Mouse (Mus musculus) gastrocnemius, postnatal 25 days (tissue): ENCODE measurements at regions not wholly inside any gene's neighbourhood (a gene's known extent, or its start where the extent isn't known, plus 50 kb on each side); places are given as distances from the start of the nearest gene placed in this dataset.

Source experiments
- DNase-seq: peaks from one replicate; pipeline ENCODE4 v3.0.0; 2022

DNA sequence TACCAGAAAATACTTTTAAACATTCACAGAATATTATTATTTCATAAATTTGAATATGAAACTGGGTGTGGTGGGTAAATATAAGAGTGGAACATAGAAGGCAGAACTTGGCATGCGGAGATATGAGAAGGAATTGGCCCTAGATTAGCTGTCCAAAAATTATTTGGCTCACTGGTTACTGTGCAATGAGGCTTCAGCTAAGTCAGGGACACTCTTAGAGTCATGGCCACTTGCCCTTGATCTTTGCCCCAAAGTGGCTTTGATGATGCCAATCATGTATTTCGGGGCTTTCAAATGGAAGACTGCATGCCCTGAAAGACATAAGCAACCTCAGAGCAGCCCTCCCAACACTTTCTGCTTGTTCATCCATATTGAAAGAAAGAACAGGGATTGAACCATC lies 76.9 kb downstream of the Pxdc1 start:
- DNase-seq = no peak

DNA sequence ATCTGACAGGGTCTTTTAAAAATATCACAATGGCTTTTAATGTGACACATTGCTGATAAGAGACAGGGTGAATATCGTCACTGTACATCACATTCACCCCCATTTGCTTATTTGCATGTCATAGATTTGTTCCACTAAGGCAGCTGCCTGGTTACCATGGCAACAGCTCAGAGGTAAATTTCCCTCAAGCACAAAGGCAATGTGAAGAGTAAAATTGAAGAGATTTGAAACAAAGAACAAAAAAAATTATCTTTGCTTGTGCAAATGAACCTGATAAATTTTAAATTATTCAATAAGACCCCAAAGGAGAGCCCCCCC lies 77.3 kb downstream of the Pxdc1 start:
- DNase-seq = no peak

DNA sequence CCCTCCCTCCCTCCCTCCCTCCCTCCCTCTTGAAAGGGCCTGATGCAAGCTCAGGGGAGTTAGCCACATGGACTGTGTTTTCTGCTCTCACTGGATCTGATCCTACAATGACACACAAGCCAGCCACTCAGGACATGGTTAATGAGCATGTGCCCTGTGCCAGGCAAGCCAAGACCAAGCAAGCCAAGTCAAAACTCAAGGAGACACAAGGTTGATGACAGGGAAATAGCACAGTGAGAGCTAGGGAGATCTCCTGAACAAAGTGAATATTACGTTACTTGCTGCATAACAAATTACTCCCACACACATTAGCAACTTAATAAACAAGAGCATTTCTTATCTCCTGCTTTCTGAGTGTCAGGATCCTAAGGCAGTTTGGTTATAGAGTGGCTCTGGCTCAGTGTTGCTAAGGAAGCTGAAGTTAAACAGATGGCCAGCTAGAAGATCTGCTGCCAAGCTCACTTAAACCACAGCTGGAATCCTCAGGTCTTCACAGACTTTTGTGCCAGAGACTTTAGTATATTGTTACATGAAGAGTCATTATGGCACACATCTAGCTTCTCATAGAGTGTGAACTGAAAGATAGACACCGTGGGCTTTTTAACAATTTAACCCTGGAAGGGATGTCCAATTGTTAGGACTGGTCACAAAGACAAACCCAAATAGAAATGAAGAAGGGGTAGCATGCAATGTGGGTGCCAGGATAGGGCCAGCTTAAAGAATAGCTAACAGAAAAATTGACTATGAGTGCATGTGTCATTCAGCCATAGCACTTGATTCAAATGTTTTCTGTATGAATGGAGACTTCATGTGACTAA lies 77.9 kb downstream of the Pxdc1 start:
- DNase-seq = no peak

DNA sequence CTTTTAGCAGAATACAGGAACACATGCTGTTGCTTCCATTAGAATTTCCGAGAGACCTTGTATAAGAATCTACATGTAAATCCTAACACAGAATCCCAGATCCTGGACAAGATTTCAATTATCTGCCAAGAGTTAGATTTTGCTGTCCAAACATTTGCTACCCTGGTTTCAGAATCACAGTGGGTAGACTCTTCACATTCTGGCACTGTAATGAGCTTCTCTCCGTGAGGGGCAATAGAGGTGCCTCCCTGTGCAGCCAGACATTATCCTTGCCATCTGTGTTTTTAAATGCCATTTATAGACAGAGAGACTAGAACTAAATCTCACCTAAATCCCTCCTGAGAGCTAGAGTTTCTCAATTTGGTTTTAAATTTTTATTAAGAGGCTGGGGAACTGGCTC lies 84.0 kb downstream of the Pxdc1 start:
- no peak for DNase-seq

DNA sequence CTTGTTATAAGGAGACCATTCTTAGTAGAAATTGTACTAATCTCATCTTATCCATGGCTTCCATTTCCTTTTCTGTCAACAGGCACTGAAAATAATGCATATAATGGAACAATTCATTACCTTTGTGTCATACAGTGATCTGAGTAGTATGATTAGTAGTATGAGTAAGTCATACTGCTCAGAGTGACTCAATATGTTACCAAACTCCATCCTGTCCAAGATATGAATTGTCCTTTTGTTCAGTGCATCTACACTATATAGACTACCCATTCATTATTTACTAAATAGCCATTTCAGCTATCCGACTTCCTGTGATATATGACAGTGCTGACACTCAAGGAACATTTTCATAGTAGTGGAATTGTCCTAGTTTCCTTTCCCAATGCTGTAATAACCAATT lies 86.6 kb downstream of the Pxdc1 start:
- no peak for DNase-seq

DNA sequence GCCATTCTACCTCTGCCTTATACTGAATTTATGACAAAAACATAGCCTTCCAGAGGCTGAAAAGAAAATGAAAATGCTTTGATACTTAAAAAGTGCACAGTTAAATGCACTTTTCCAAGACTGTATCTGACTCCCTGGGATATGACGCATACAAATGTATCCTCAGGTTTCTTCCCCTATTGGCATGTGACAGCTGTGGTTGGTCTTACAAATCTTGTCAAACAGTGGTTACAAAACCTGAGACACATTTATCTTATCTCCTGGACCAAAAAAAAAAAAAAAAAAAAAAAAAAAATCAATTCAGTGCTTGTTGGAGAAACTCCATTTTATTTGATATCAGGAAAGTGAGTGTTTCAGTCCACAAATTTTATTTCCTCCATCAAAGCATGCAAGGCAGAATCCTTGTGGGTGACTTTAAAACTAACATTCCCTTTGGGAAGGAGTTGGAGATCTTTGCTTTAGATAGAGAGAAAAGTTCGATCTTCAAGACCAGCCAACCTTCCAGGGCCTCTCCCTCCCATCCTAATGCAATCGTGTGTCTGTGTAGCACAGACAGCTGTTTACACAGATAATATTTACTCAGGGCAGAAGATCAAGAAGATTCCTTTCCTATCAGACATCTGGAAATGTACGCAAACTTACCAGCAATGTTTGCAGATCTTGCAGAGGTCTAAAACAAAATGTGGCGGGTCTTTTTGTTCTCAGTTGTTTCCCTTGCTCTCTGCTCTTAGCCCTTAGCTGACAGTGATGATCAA lies 103.0 kb downstream of the Pxdc1 start:
- no peak for DNase-seq

DNA sequence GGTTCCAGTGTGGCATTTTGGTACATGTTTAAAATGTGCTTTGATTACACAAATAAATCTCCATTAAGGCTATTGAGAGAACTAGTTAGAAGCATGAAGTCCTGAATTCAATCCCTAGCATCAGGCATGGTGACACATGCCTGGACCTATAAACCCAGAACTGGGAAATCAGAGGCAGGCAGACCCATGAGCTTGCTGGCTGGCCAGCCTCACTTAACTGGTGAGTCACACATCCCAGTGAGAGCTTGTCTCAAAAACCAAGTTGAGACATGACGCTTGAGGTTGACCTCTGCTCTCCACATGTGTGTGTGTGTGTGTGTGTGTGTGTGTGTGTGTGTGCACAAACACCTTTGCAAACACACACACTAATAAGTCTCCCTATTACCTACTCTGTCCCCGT lies 112.6 kb downstream of the Pxdc1 start:
- no peak for DNase-seq

DNA sequence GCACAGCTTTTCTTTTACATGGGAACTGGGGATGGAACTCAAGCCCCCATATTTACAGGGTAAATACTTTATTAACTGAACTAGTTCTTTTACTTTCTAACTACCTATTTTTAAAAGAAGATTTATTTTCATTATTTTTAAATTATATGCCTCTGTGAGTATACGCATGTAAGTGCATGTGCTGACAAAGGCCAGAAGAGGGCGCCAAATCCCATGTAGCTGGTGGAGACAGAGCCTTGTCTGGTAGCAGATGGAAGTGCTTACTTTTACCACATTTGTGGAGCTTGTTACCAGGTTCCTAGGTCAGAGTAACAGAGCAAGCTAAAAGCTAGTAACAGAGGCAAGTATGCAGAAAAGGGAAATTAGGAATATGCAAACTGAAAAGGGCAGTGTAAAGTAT lies 119.4 kb downstream of the Pxdc1 start:
- no peak for DNase-seq

DNA sequence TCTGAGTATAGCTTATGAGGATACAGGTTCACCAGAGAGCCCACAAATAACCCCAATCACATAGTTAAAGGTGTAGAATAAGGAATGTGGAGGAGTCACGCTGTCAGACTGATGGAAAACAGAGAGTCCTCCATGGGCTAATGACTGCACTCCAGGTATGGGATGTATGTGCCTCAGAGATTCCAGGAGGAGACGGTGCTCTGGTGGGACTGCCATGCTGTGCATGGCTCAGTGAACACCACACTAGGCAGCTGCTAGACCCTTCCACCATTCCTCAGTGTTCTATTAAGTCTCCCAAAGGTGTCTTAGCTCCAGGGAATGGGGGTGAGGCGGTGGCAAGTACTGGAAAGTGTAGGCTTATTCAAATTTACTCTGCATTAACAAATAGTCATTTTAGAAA lies 142.0 kb downstream of the Pxdc1 start:
- no peak for DNase-seq

DNA sequence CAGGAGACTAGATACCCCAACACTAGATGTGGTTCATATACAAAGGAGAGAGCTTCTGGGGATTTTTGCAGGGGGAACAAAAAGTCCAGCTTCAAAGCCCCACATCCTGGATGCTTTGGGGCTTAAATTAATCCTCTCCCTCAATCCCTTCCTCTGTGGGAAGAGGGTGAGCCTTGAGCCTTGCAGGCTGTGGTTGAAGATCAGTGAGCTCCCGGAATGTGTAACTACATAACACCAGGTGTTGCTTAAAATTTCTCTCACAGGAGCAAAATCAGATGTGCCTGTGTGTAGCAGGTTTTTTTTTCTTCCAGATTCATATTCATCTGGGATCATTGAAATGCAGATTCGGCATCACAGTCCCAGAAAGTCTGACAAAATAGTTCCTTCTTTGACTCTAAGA lies 146.1 kb downstream of the Pxdc1 start:
- no peak for DNase-seq

DNA sequence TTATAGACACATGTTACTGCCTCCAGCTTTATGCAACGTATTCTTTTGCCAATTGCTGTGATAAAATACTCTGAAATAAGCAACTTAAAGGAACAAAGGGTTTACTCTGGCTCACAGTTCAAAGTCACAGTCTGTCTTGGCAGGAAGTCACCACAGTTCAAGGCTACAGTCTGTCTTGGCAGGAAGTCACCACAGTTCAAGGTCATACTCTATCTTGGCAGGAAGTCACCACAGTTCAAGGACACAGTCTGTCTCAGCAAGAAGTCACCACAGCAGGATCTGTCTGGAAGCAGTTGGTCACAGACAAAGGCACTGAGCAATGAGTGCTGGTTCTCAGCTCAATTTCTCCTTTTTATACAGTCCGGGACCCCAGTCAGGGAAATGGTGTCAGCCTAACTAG lies 147.4 kb downstream of the Pxdc1 start:
- DNase-seq = no peak

DNA sequence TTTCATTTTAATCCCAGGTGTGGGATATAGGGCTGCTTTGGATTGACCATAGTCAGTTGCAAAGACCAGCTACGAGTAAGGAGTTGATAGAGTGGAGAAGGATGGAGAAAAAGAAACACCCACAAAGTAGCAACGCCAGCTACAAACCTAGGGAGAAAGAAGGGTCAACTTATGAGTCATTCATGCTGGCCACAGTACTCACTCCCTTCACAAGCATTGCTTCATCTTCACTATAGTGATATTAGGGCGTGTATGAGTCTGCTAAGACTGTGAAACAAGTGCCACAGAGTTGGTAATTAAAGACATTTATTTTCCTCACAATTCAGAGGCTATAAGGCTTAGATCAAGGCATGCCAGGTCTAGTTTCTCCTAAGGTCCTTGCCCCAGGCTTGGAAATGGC lies 148.4 kb downstream of the Pxdc1 start:
- DNase-seq = no peak

DNA sequence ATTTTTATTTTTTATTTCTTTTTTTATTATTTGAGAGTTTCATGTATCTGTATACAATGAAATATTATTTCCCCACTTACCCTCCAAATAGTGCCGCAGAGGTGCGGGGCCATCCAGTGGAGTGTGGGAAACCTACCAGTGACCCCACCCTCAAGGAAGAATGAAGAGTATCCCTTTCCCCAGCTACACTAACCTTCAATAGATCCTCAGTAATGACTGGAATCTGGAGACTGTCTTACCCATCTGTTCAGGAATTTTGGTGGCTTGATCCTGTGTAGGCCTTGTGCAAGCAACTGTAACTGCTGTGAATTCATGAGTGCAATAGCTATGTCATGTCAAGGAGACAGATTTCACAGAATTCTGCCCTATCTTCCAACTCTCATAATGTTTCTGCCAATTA lies 153.9 kb upstream of the Slc22a23 start:
- DNase-seq = no peak

DNA sequence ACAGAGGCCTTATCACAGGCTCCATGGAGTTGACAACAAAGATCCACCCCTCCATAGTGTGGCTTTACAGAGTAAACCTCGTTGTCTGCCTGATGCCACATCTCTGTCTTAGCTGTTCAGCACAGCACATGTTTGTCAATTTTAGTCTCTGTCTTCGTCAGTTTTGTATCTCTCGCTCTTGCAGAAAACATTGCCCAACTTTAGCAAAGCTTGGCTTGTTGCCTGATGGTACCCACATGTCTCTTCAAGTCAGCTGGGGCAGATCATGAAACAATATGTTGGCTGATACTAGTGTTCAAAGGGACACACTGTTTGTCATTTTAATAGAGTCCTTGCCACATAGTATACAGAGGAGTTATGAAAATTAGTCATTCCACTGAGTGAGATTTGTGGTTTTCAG lies 152.7 kb upstream of the Slc22a23 start:
- DNase-seq = no peak

DNA sequence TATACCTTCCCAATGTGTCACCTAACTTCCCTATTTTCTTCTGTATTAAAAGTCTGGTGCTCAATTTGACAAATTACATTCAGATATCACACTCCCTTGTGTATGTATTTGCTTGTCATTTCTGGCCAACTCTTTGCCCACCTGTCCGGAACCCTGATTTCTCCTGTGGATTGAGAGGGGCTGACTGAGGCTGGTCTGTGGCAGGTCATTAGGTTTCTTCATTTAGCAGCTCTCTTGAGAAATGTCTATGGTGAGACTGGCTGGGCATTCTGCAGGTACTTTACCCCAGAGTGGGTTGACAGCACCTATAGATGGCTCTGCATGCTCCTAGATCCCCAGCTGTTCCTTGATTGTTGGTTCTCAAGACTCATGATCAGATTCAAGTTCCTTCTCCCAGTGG lies 139.8 kb upstream of the Slc22a23 start:
- no peak for DNase-seq

DNA sequence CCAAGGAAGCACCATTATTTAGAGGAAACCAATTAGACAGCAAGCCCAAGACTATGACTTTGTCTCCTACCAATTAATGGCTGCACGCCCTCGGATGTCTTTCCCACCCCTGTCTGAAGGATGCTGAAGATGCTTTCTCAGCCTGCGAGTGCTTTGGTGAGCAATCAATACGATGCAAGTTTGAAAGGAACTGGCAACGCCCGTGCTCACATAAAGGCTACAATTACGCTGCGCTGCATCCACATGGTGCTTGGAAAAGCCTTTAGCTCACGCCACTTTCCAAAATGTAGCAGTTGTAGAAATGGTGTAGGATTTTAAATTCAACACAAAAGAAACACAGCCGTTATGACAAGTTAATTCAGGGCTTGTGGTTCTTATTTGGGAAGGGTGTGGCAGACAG lies 136.5 kb upstream of the Slc22a23 start:
- DNase-seq = no peak

DNA sequence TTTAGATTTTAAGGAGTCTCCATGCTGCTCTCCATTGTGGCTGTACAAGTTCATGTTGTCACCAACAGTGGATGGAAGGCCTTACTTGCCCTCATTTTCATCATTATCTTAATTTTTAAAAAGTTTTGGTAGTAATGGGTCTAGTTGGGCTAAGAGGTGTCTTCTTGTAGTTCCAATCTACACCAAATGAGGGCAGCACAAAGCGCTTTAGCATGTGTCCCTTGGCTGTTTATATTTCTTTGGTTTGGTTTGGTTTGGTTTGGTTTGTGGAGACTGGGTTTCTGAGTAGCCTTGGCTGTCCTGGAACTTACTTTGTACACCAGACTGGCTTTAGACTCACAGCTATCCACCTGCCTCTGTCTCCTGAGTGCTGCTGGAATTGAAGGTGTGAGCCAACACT lies 125.4 kb upstream of the Slc22a23 start:
- DNase-seq = no peak

DNA sequence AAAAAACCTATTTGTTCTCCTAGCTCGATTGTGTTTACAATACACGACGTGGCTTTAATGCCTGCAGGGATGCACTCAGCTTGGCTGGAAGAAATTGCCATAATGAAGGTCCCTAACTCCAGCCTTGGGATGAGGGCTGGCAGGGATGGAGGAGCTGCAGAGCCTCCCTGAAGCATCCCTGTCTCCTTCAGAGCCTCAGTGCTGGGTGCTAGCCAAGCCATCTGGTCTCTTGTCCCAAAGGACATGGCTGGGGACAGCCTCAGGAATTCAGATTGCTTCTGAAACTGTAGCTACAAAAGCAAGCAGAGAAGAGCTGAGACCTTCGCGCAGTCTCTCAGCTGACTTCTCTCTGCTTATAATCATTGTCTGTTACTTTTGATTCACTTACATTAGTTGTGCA lies 124.6 kb upstream of the Slc22a23 start:
- DNase-seq = peak; percentile 34

DNA sequence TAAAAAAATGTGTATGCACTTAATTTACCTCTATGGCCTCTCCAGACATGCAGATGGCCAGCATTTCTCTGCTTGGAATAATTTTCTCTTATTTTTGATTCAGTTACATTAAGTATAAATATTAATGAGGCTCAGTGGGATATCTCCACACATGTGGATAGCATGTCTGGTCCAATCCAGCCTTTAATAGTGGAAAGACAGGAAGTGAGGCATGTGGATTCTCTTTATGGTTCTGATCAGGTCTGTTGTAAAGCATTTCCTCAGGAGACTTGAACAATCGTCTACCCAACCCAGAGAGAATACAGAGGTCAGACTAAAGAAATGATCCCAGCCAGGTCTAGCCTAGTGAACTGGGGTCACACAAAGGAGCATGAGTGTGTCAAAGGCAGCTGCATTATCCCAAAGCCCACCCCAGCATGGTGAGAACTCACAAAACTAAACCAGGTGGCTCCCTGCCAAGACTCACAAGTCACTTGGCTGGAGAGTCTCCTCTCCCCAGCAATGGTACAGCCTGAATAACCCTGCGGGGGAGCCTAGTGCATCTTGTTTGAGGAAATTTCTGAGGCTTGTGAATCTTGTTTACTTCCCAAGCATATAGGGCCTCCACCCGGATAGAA lies 123.3 kb upstream of the Slc22a23 start:
- DNase-seq = no peak

DNA sequence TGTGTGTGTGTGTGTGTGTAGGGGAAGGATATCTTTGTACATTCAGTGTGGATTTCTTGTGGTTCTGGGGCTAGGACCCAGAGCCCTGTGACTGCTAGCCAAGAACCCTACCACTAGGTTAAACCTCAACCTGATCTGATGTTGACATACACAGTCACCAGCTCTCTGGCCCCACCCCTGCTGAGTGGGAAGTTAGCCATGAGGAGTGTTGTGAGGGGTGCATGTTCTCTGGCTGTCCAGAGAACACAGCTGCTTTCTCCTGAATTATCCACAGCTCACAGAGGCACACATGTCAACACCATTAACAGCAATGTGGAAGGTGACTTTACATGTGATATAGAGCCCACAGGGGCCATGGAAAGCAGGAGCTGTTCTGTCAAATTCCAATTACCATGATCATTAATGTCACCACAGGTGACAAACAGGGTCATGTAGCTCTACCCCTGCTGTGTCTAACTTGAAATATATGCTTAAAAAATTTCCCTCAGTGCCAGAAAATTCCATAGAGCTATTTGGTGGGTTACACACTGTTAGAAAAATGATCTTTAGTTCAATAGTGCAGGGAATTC lies 121.0 kb upstream of the Slc22a23 start:
- no peak for DNase-seq

DNA sequence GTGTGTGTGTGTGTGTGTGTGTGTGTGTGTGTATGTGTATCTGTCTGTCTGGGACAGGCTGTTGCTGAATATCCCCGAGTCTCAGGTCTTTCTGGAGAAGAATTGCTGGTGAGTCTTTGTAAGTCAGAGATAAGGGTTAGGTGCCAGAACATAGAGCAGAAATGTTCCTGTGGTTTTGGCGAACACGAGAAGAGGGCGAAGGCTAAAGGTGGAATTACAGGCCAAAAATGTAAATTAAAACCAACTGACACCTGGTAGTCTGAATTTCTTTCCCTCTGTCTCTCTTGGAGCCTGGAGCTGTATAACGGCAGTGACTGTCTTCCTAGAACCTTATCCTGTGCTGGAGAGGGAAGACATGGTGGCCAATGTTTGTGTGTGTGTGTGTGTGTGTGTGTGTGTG lies 120.5 kb upstream of the Slc22a23 start:
- DNase-seq = no peak

DNA sequence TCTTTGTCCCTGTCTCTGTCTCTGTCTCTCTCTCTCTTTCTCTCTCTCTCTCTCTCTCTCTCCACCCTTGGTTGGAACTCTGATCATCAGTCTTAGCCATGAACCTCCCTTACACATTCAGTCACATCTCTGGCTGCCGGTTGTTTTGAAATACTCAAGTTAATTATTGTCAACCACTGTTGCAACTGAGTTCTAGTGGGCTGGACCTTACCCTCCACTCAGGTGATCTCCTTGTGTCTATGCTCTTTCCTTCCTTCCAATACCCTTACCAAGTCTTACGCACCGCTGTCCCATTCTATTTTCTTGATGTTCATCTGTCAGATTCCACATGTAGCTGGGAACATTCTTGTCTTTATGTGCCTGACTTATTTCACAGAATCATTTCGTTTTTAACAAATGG lies 119.2 kb upstream of the Slc22a23 start:
- no peak for DNase-seq

DNA sequence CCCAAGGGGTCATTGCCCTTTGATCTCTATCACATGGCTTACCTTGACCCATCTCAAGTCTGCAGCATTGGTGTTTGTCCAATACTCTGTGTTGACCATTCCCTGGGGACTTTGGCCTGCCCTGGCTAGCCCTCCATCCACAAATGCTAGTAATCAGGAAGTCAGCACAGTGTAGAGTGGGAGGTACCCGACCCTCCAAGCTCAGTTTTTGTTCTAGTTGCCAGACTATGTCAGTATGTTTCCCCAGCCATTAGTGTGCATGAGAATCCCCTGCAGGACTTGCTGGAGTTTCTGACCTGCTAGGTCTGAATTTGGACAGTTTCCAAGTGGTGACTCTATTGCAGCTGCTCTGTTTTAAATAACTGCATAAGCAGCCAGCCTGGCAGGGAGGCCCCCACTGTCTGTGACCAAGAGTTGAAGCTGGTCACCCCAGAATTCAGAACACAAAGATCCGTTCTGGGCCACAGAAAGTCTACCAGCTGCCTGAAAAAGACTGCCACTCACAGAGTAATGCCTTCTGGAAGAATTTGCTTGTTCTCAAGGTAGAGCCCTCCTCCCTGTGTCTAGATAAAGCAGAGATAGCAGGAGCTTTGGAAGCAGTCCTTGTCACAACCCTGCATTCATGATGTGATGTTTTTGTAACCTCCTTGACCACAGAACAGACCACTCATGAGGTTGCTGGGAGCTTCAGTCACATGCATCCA lies 118.0 kb upstream of the Slc22a23 start:
- DNase-seq = peak; percentile 6
